Mouse (Mus musculus) testis, adult 2 months (tissue): ENCODE results near the gene Prmt1. TPM values are rescaled to one million over a fixed set of nuclear protein-coding genes. Genes with fewer than 3 reads are reported as not detected.

ENCODE experiments used
- H3K27ac ChIP-seq: fragments of 200-500 bp; 2 replicates; pipeline ENCODE4 v1.5.1; 2012; ENCODE audit warnings: low read depth, low read length; ENCODE audit not compliant: control insufficient read depth, insufficient read depth
- H3K27me3 ChIP-seq: fragments of 200-500 bp; 2 replicates; pipeline ENCODE4 v1.6.1; 2012; ENCODE audit warnings: mild to moderate bottlenecking, low read length, moderate library complexity; ENCODE audit not compliant: control insufficient read depth, insufficient read depth
- H3K36me3 ChIP-seq: fragments of 200-500 bp; 2 replicates; pipeline ENCODE4 v1.6.1; 2012; ENCODE audit warnings: mild to moderate bottlenecking, low read length; ENCODE audit not compliant: control insufficient read depth, insufficient read depth
- H3K4me1 ChIP-seq: fragments of 200-500 bp; 2 replicates; pipeline ENCODE4 v1.6.1; 2012; ENCODE audit warnings: low read length; ENCODE audit not compliant: control insufficient read depth, insufficient read depth
- H3K4me3 ChIP-seq: fragments of 200-500 bp; 2 replicates; pipeline ENCODE4 v1.5.1; 2012; ENCODE audit warnings: low read depth, mild to moderate bottlenecking, low read length, moderate library complexity, mixed read lengths; ENCODE audit not compliant: control insufficient read depth
- CTCF ChIP-seq: fragments of 200-500 bp; IDR thresholded peaks from 2 replicates; pipeline ENCODE4 v1.5.1; 2012; ENCODE audit warnings: low read depth, mild to moderate bottlenecking, inconsistent platforms, low read length, moderate library complexity; ENCODE audit not compliant: control insufficient read depth, insufficient read depth, insufficient replicate concordance
- POLR2A ChIP-seq: fragments of 200-500 bp; IDR thresholded peaks from 2 replicates; pipeline ENCODE4 v1.6.1; 2012; ENCODE audit warnings: low read depth, mild to moderate bottlenecking, inconsistent platforms, low read length, moderate library complexity; ENCODE audit not compliant: control insufficient read depth
- polyA plus RNA-seq: library from polyadenylated mRNA; depleted of rRNA; stranded (reverse); fragments of >200 nt; gene quantifications from 2 replicates; pipeline ENCODE4 v1.2.3, GENCODE M21; 2012; rRNA removed

Gene Prmt1
- polyA plus RNA-seq, 1 experiment: 60.1 TPM

DNA sequence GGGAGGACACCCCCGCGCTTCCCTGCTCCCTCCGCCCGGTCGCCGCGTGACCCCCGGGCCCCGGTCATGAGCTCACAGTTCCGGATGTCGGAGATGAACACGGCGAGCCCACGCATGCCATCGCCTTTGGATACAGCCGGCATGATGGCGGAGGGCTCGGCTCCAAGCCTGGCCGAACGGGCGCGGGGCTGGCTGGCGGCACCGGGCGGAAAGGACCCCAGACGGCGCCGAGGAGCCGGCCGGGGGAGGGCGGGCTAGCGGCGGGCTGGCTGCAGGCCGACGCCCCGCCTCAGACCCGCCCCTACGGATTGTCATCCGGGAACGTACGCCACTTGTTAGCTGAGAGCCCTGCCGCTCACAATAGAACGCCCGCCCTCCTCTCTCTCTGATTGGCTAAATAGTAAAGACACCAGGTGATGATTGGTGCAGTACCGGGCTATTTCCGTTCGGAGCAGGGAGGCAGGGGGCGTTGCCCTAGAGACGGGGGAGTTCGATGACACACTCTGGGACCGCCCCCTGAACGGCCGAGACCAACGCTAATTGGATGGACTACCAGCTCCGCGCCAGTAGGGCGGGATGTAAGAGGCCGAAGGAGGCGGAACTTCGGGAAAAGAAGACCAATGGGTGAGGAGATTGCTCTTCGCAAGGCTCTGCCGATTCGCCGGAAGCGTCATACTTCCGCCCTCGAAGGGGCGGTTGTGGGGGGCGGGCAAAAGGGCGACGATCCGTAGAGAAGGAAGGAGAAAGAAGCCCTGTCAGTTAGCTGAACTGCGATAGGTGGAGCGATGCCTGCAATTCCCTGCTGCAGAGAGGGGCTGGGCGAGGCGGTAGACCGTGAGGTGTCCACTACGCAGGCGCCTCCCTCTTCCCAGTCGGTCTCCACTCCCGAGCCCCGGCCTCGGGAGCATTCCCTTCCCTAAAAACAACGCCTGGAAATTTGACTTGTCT is 56.9 kb downstream of the Prmt1 start, which contains the start of gene Ap2a1:
Ap2a1 (minus strand) TSS at position 293 of the 948 bp plus-strand sequence.
- Histone ChIP-seq H3K4me1 (peaks cover 2% of the 10 kb centered on the region), H3K36me3 (no peaks in the 10 kb centered on the region), H3K4me3 (peak within 1 kb of the TSS; percentile 89), H3K27me3 (no peaks in the 10 kb centered on the region), H3K27ac (peak within 1 kb of the TSS; percentile 91)
- peak; percentile 73 for TF ChIP-seq POLR2A
- TF ChIP-seq CTCF: no peak

DNA sequence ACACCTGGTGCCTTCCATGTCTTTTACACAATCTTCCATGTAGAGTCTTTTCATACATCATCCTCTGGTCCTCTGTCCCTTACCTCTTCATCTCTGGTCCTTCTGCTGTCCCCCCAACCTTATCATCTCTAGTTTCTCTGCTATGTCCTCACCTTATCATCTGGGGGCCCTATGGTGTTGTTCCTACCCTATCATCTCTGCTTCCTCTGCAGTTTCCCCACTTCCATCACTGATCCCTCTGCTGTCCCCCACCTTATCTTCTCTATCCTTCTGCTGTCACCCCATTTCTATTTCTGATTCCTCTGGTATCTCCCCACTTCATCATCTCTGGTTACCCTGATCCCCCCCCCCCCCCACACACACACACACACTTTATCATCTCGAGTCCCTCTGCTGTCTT is 57.8 kb downstream of the Prmt1 start:
- H3K27ac ChIP-seq: peak overlapping the region; percentile 84

More for the DNA sequence above, 57.8 kb downstream of the Prmt1 start:
- Histone ChIP-seq H3K4me3 (peak overlapping the region; percentile 89), H3K4me1 (peaks cover 2% of the 10 kb centered on the region), H3K36me3 (no peaks in the 10 kb centered on the region; the same call in 1 of the 2 replicates), H3K27me3 (no peaks in the 10 kb centered on the region)
- TF ChIP-seq POLR2A: no peak
- TF ChIP-seq CTCF: no peak

Other genes with a start within 250 kb of the Prmt1 start
- gene Vrk3, start 238.2 kb downstream of the Prmt1 start, polyA plus RNA-seq: 131 and 149 TPM in 2 replicates
- 1.6 and 1.9 TPM in 2 replicates for gene Zfp473, start 235.5 kb downstream of the Prmt1 start, polyA plus RNA-seq
- gene Nup62, start 170.5 kb downstream of the Prmt1 start, polyA plus RNA-seq: 181 and 183 TPM in 2 replicates
- gene Il4i1, start 170.2 kb downstream of the Prmt1 start, polyA plus RNA-seq: 97.2 and 97.6 TPM in 2 replicates
- gene Atf5, start 169.9 kb downstream of the Prmt1 start, polyA plus RNA-seq: 21.6 TPM in 2 replicates
- gene Akt1s1, start 137.6 kb downstream of the Prmt1 start, polyA plus RNA-seq: 31.5 and 35.7 TPM in 2 replicates
- gene Tbc1d17, start 137.5 kb downstream of the Prmt1 start, polyA plus RNA-seq: 24.4 and 28.5 TPM in 2 replicates
- gene Pnkp, start 129.4 kb downstream of the Prmt1 start, polyA plus RNA-seq: 26.5 and 29.4 TPM in 2 replicates
- 171 and 187 TPM in 2 replicates for gene Ptov1, start 116.8 kb downstream of the Prmt1 start, polyA plus RNA-seq
- gene Med25, start 93.9 kb downstream of the Prmt1 start, polyA plus RNA-seq: 143 and 206 TPM in 2 replicates
- gene Fuz, start 90.5 kb downstream of the Prmt1 start, polyA plus RNA-seq: 39.2 and 40.0 TPM in 2 replicates
- gene Ap2a1, start 57.1 kb downstream of the Prmt1 start, polyA plus RNA-seq: 323 and 343 TPM in 2 replicates
- 1,042 and 1,092 TPM in 2 replicates for gene Tsks, start 43.4 kb downstream of the Prmt1 start, polyA plus RNA-seq
- 137 and 148 TPM in 2 replicates for gene Cpt1c, start 11.7 kb downstream of the Prmt1 start, polyA plus RNA-seq
- gene Irf3, start 11.1 kb upstream of the Prmt1 start, polyA plus RNA-seq: 108 and 114 TPM in 2 replicates
- gene Bcl2l12, start 12.1 kb upstream of the Prmt1 start, polyA plus RNA-seq: 85.4 and 93.5 TPM in 2 replicates
- gene Scaf1, start 29.8 kb upstream of the Prmt1 start, polyA plus RNA-seq: 25.1 and 27.4 TPM in 2 replicates
- gene Rras, start 31.4 kb upstream of the Prmt1 start, polyA plus RNA-seq: 43.4 and 44.2 TPM in 2 replicates
- 3.4 and 3.5 TPM in 2 replicates for gene Prr12, start 66.3 kb upstream of the Prmt1 start, polyA plus RNA-seq
- gene Nosip, start 75.9 kb upstream of the Prmt1 start, polyA plus RNA-seq: 115 and 123 TPM in 2 replicates
- gene Prrg2, start 76.1 kb upstream of the Prmt1 start, polyA plus RNA-seq: 27.3 and 27.9 TPM in 2 replicates
- gene Rcn3, start 105.7 kb upstream of the Prmt1 start, polyA plus RNA-seq: 10.4 and 16.3 TPM in 2 replicates
- 5.4 and 5.8 TPM in 2 replicates for gene Fcgrt, start 117.3 kb upstream of the Prmt1 start, polyA plus RNA-seq
- 169 and 192 TPM in 2 replicates for gene Rps11, start 137.9 kb upstream of the Prmt1 start, polyA plus RNA-seq
- gene Rpl13a, start 142.2 kb upstream of the Prmt1 start, polyA plus RNA-seq: 859 and 869 TPM in 2 replicates
- 0.06 and 0.41 TPM in 2 replicates for gene Gm45713, start 149.7 kb upstream of the Prmt1 start, polyA plus RNA-seq
- gene Flt3l, start 149.9 kb upstream of the Prmt1 start, polyA plus RNA-seq: 3.8 and 3.9 TPM in 2 replicates
- 258 and 295 TPM in 2 replicates for gene Pih1d1, start 167.7 kb upstream of the Prmt1 start, polyA plus RNA-seq
- gene Aldh16a1, start 168.0 kb upstream of the Prmt1 start, polyA plus RNA-seq: 12.8 and 13.4 TPM in 2 replicates
- 33.5 and 34.1 TPM in 2 replicates for gene Slc17a7, start 177.4 kb upstream of the Prmt1 start, polyA plus RNA-seq
- 3.9 and 5.4 TPM in 2 replicates for gene Gfy, start 193.0 kb upstream of the Prmt1 start, polyA plus RNA-seq
- 21.9 and 28.2 TPM in 2 replicates for gene Pth2, start 194.4 kb upstream of the Prmt1 start, polyA plus RNA-seq
- gene Ccdc155, start 218.3 kb upstream of the Prmt1 start, polyA plus RNA-seq: 78.3 and 81.9 TPM in 2 replicates
- gene Dkkl1, start 225.6 kb upstream of the Prmt1 start, polyA plus RNA-seq: 1,273 and 1,348 TPM in 2 replicates
- 43.1 and 60.2 TPM in 2 replicates for gene Tead2, start 229.2 kb upstream of the Prmt1 start, polyA plus RNA-seq